Mouse (Mus musculus): Measurements from ENCODE around the gene Mgat5b.

The Mgat5b gene

GRCm38 (mm10) chr11:117030471-117031101 lies 111.9 kb downstream of the Mgat5b start:
- in situ Hi-C loops (cut with MboI) = no loop called here

- in situ Hi-C loops (cut with MboI) = no loop called here
Measured at GRCm38 (mm10) chr11:117031249-117031648, 112.6 kb downstream of the Mgat5b start.

GRCm38 (mm10) chr11:117035661-117036336 lies 117.1 kb downstream of the Mgat5b start:
- in situ Hi-C loops (cut with MboI) = no loop called here
